Mouse (Mus musculus) intestine, embryonic 15.5 days (tissue): ENCODE results near the gene Zbtb43. TPM values are rescaled to one million over a fixed set of nuclear protein-coding genes. Genes with fewer than 3 reads are reported as not detected.

Source experiments
- ATAC-seq: fragments of 200-750 bp; cut with Nextera tagmentation; 2 replicates; pipeline ENCODE4 v1.8.0; 2017; ENCODE audit warnings: moderate TSS enrichment, moderate library complexity
- H3K27ac ChIP-seq: fragments of 300-500 bp; sonication (generic); 2 replicates; pipeline ENCODE4 v1.5.1; 2015; ENCODE audit warnings: mild to moderate bottlenecking, inconsistent platforms
- H3K27me3 ChIP-seq: fragments of 300-500 bp; sonication (generic); replicated peaks from 2 replicates; pipeline ENCODE4 v1.6.1; 2015; ENCODE audit warnings: inconsistent platforms
- H3K36me3 ChIP-seq: fragments of 300-500 bp; sonication (generic); 2 replicates; pipeline ENCODE4 v1.6.1; 2015; ENCODE audit warnings: inconsistent platforms
- H3K4me1 ChIP-seq: fragments of 300-500 bp; sonication (generic); replicated peaks from 2 replicates; pipeline ENCODE4 v1.6.1; 2015; ENCODE audit warnings: inconsistent platforms
- H3K4me2 ChIP-seq: fragments of 300-500 bp; sonication (generic); replicated peaks from 2 replicates; pipeline ENCODE4 v1.6.1; 2015; ENCODE audit warnings: mild to moderate bottlenecking, inconsistent platforms
- H3K4me3 ChIP-seq: fragments of 300-500 bp; sonication (generic); replicated peaks from 2 replicates; pipeline ENCODE4 v1.5.1; 2015; ENCODE audit warnings: inconsistent platforms
- H3K9ac ChIP-seq: fragments of 300-500 bp; sonication (generic); 2 replicates; pipeline ENCODE4 v1.6.1; 2015; ENCODE audit warnings: inconsistent platforms
- H3K9me3 ChIP-seq: fragments of 300-500 bp; sonication (generic); 2 replicates; pipeline ENCODE4 v1.6.1; 2016; ENCODE audit warnings: inconsistent platforms
- WGBS: fragments of 180-500 bp; shearing (Covaris S2); methylation state at CpG from one replicate; pipeline ENCODE4 v1.1.7; 2015; 5-methylcytosine and 5-hydroxymethylcytosine counted together
- polyA plus RNA-seq: library from polyadenylated mRNA; unstranded; fragments of >200 nt; fragmentation: Nextera tagmentation; extraction: Ambion mirVana; gene quantifications from 2 replicates; pipeline ENCODE4 v1.2.1, GENCODE M21; 2015

The Zbtb43 gene
- polyA plus RNA-seq, 1 experiment from 2014 or later = 15.3 TPM

- Histone ChIP-seq H3K4me2 (no peak overlapping the region), H3K4me3 (no peak overlapping the region), H3K4me1 (no peaks in the 10 kb centered on the region), H3K27me3 (0 out of 2 replicates have a peak, but pooled peaks cover 4% of the 10 kb centered on the region), H3K36me3 (no peaks in the 10 kb centered on the region), H3K9me3 (no peaks in the 10 kb centered on the region), H3K27ac (no peak overlapping the region), H3K9ac (no peak overlapping the region)
- no peak for ATAC-seq
Measured at GRCm38 (mm10) chr2:33475961-33476360, 7.6 kb upstream of the Zbtb43 start.

DNA sequence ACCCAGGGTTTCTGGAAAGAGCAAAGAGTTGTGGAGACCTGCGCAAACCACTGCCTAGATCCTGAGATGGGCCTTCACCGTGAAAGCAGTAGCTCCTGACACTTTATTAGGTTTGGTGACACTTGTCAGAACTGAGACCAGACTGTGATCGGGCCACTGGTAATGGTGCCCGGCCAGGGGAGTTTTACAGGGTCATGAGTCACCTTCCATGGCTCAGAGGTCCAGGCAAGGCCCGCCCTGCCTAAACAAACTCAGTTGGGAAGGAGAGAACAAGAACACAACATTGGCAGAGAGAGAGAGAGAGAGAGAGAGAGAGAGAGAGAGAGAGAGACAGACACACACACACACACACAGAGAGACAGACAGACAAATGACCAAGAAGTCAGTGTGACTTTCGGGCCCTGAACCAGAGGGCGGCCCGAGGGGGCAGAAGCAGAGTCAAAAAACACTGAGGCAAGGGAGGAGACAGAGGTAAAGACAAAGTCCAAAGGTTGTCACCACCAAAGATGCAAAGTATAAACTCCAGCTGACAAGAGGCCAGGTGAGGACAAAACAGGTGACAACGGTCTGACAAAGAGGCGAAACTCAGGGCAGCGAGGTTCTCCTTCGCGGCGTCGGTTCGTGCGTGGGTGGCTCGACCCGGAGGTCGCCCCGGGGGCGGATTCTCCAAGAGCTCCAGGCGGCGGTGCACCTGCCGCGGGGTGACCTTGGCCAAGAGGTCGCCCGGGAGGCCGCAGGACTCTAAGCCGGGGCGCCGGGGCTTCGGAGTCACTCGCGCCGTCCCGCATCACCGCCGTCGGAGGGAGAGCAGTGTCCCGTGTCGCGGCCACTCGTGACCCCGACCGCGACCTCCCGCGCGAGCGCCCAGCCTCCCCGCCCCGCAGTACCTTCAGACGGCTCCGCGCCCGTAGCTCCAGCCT is 553 bp downstream of the Zbtb43 start:
- Histone ChIP-seq H3K4me3 (peak overlapping the region; percentile 93), H3K9me3 (no peaks in the 10 kb centered on the region), H3K4me2 (peak overlapping the region; percentile 73), H3K36me3 (no peaks in the 10 kb centered on the region), H3K4me1 (peaks cover 19% of the 10 kb centered on the region), H3K27me3 (no peaks in the 10 kb centered on the region), H3K27ac (peak overlapping the region; percentile 74), H3K9ac (peak overlapping the region; percentile 82)
- peak; percentile 73 for ATAC-seq
- WGBS = 4% methylated on average over 57 of the region's 57 CpGs

GRCm38 (mm10) chr2:33465966-33466365 is 2.4 kb downstream of the Zbtb43 start:
- no peaks in the 10 kb centered on the region for H3K9me3 ChIP-seq

GRCm38 (mm10) chr2:33465215-33465614 is 3.1 kb downstream of the Zbtb43 start:
- 77% methylated on average over 5 of the region's 5 CpGs for WGBS
- Histone ChIP-seq H3K27ac (no peak overlapping the region), H3K4me3 (no peak overlapping the region), H3K9me3 (no peaks in the 10 kb centered on the region), H3K36me3 (peaks cover 9% of the 10 kb centered on the region), H3K9ac (no peak overlapping the region), H3K27me3 (no peaks in the 10 kb centered on the region), H3K4me1 (peaks cover 19% of the 10 kb centered on the region), H3K4me2 (no peak overlapping the region)
- no peak for ATAC-seq

More at GRCm38 (mm10) chr2:33465966-33466365, 2.4 kb downstream of the Zbtb43 start:
- Histone ChIP-seq H3K4me2 (no peak overlapping the region), H3K36me3 (peaks cover 9% of the 10 kb centered on the region), H3K4me3 (no peak overlapping the region), H3K4me1 (peaks cover 19% of the 10 kb centered on the region), H3K27me3 (no peaks in the 10 kb centered on the region), H3K27ac (no peak overlapping the region), H3K9ac (no peak overlapping the region)
- ATAC-seq = no peak
- 52% methylated on average over 4 of the region's 4 CpGs for WGBS

DNA sequence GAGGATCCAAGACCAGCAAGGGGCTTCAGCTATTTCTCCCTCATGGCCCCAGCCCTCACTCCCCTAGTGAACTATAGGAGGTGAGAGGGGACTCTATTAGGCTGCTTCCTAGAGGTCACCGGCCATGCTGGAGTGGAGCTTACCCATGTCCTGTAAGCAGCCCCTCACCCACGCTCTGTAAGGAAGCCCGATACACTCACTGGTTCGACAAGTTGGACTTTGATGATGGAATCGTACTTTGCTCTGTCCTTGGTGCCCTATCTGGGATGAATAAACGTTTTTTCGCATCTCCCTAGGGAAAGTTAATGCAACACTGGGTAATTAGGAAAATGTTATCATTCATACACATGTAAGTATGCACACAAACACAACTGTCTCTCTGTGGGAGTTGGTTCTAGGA is 6.3 kb downstream of the Zbtb43 start:
- no peak overlapping the region for H3K9ac ChIP-seq
- H3K4me1 ChIP-seq = peaks cover 14% of the 10 kb centered on the region
- 89% methylated on average over 7 of the region's 7 CpGs for WGBS
- peaks cover 12% of the 10 kb centered on the region for H3K36me3 ChIP-seq
- no peak overlapping the region for H3K27ac ChIP-seq
- no peaks in the 10 kb centered on the region for H3K9me3 ChIP-seq
- no peak overlapping the region for H3K4me3 ChIP-seq
- no peak overlapping the region for H3K4me2 ChIP-seq
- no peak for ATAC-seq
- no peaks in the 10 kb centered on the region for H3K27me3 ChIP-seq

GRCm38 (mm10) chr2:33461066-33461465 is 7.3 kb downstream of the Zbtb43 start:
- Histone ChIP-seq H3K9ac (no peak overlapping the region), H3K27ac (no peak overlapping the region), H3K9me3 (no peaks in the 10 kb centered on the region), H3K27me3 (no peaks in the 10 kb centered on the region), H3K4me1 (peaks cover 8% of the 10 kb centered on the region), H3K4me2 (no peak overlapping the region), H3K4me3 (no peak overlapping the region), H3K36me3 (peaks cover 12% of the 10 kb centered on the region)
- ATAC-seq = no peak
- 90% methylated on average over 1 of the region's 1 CpGs for WGBS

DNA sequence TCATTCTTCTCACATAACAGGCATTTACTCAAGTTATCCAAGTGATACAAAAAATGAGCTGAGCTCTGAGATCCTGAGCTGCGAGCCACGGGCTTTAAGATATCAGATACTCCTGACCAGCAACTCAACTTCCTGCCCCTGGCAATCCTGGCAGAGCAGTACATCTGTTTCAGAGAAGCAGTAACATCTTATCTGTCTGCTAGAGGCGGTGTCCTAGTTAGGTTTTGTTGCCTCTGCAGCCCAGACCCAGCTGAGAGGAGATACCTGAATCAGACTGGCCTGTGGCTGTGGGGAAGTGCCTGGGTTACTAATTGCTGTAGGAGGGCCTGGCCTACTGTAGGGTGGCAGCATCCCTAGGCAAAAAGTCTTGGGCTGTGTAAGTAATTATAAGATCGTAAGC is 8.7 kb downstream of the Zbtb43 start:
- Histone ChIP-seq H3K4me1 (no peaks in the 10 kb centered on the region), H3K27ac (no peak overlapping the region), H3K9ac (no peak overlapping the region), H3K4me3 (no peak overlapping the region), H3K9me3 (no peaks in the 10 kb centered on the region), H3K4me2 (no peak overlapping the region), H3K27me3 (no peaks in the 10 kb centered on the region), H3K36me3 (peaks cover 14% of the 10 kb centered on the region)
- ATAC-seq = no peak
- WGBS = 79% methylated on average over 4 of the region's 4 CpGs

DNA sequence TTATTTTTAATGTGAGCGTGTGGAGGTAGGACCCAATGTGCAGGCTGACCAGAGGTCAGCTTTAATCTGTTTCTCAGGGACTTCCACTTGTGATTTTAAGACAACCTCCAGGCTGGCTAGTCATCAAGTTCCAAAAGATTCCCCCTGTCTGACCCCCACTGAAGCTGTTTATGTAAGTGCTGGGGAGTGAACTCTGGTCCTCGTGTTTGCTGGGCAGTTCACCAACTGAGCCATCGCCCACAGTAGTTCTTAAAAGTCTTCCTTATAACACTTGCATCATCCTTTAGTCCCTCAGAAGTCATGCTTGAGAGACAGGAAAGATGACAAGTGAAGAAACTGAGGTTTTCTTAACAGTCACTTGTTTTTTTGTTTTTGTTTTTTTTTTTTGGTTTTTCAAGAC is 11.7 kb downstream of the Zbtb43 start:
- 77% methylated on average over 3 of the region's 3 CpGs for WGBS

GRCm38 (mm10) chr2:33456242-33456641 is 12.1 kb downstream of the Zbtb43 start:
- 92% methylated on average over 5 of the region's 5 CpGs for WGBS
- no peaks in the 10 kb centered on the region for H3K9me3 ChIP-seq
- peaks cover 26% of the 10 kb centered on the region for H3K36me3 ChIP-seq

More for the DNA sequence above, 11.7 kb downstream of the Zbtb43 start:
- no peaks in the 10 kb centered on the region for H3K27me3 ChIP-seq
- no peaks in the 10 kb centered on the region for H3K9me3 ChIP-seq
- no peak overlapping the region for H3K27ac ChIP-seq
- H3K4me2 ChIP-seq = no peak overlapping the region
- ATAC-seq = no peak
- 0 out of 2 replicates have a peak, but pooled peaks cover 3% of the 10 kb centered on the region for H3K4me1 ChIP-seq
- H3K4me3 ChIP-seq = no peak overlapping the region
- H3K9ac ChIP-seq = no peak overlapping the region
- peaks cover 30% of the 10 kb centered on the region for H3K36me3 ChIP-seq

GRCm38 (mm10) chr2:33455350-33455749 is 13.0 kb downstream of the Zbtb43 start:
- H3K9me3 ChIP-seq = no peaks in the 10 kb centered on the region
- no peak overlapping the region for H3K27ac ChIP-seq
- 0 out of 2 replicates have a peak, but pooled peaks cover 3% of the 10 kb centered on the region for H3K4me1 ChIP-seq
- H3K36me3 ChIP-seq = peaks cover 26% of the 10 kb centered on the region
- no peak overlapping the region for H3K4me3 ChIP-seq
- 75% methylated on average over 3 of the region's 3 CpGs for WGBS
- ATAC-seq = no peak
- H3K4me2 ChIP-seq = no peak overlapping the region
- H3K9ac ChIP-seq = no peak overlapping the region
- no peaks in the 10 kb centered on the region for H3K27me3 ChIP-seq

More at GRCm38 (mm10) chr2:33456242-33456641, 12.1 kb downstream of the Zbtb43 start:
- no peak overlapping the region for H3K9ac ChIP-seq
- ATAC-seq = no peak
- 0 out of 2 replicates have a peak, but pooled peaks cover 3% of the 10 kb centered on the region for H3K4me1 ChIP-seq
- H3K4me2 ChIP-seq = no peak overlapping the region
- no peaks in the 10 kb centered on the region for H3K27me3 ChIP-seq
- H3K27ac ChIP-seq = no peak overlapping the region
- H3K4me3 ChIP-seq = no peak overlapping the region

DNA sequence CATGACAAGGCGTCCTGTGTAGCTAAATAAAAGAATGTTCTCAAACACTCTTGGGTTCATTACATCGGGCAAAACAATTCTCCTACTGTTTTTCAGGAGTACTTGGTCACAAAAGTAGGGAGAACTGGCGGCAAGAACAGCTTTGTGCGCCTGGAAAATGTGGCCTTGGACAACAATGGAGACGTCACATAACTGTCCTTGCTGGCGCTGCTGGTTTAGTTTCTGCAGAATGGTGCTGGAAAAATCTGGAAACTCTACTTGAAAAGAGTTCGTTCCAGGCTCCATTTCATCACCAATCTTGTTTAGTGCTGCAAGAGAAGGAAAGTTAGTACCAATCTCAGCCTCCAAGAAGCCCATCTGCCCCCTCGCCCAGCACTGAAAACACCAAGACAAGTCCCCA is 13.5 kb downstream of the Zbtb43 start:
- no peak for ATAC-seq
- WGBS = 84% methylated on average over 8 of the region's 8 CpGs
- Histone ChIP-seq H3K9ac (no peak overlapping the region), H3K27ac (no peak overlapping the region), H3K27me3 (no peaks in the 10 kb centered on the region), H3K36me3 (peaks cover 23% of the 10 kb centered on the region), H3K4me2 (no peak overlapping the region), H3K4me1 (0 out of 2 replicates have a peak, but pooled peaks cover 3% of the 10 kb centered on the region), H3K9me3 (no peaks in the 10 kb centered on the region), H3K4me3 (no peak overlapping the region)

- H3K4me2 ChIP-seq = no peak overlapping the region
- no peak overlapping the region for H3K27ac ChIP-seq
- no peak overlapping the region for H3K4me3 ChIP-seq
- H3K36me3 ChIP-seq = peaks cover 23% of the 10 kb centered on the region
- no peak for ATAC-seq
- H3K9me3 ChIP-seq = no peaks in the 10 kb centered on the region
- no peaks in the 10 kb centered on the region for H3K27me3 ChIP-seq
- 0 out of 2 replicates have a peak, but pooled peaks cover 3% of the 10 kb centered on the region for H3K4me1 ChIP-seq
- WGBS = 91% methylated on average over 3 of the region's 3 CpGs
- no peak overlapping the region for H3K9ac ChIP-seq
Measured at GRCm38 (mm10) chr2:33453476-33453875, 14.9 kb downstream of the Zbtb43 start.
